Mouse (Mus musculus): Measurements from ENCODE around the gene Camta2.

DNA sequence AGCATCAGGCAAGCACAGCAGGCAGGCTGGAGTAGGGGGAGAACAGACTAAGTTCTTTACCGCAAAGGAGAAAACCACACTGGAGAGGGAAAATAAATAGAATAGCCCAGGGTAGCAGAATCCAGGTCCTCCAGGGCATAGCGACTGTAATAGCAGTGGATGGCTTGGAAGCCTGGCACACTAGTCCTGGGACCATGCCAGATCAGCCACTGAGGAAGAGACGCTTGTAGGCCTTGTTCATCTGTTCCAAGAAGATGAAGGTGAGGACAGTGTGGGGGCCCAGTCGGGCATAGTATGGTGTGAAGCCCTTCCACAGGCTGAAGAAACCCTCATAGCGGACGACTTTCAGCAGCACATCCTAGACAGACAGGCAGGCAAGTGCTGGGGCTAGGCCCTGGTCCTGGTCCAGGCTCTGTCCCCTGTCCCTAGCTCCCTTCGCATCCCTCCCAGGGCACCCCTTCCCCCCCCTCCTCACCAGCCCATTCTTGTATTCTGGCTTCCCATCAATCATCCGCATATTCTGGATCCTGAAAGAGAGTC is 43.3 kb downstream of the Camta2 start:
- TF ChIP-seq HCFC1 (IDR thresholded peaks at IDR 0.05; ENCODE audit: borderline replicate concordance, insufficient read depth, low read length) (no peak), ZNF384 (IDR thresholded peaks at IDR 0.05; ENCODE audit: low read depth, low read length) (no peak), CHD2 (IDR thresholded peaks at IDR 0.05; ENCODE audit: low read depth, low read length) (no peak), ZC3H11A (IDR thresholded peaks at IDR 0.05; ENCODE audit: borderline replicate concordance, low read depth, low read length) (no peak), MAFK (IDR thresholded peaks at IDR 0.05; ENCODE audit: insufficient read depth, low read depth, low read length) (no peak)
